Mouse (Mus musculus): ENCODE measurements around the gene Ltb. TPM values are rescaled to one million over a fixed set of nuclear protein-coding genes. Genes with fewer than 3 reads are reported as not detected.

Ltb gene
- polyA plus RNA-seq, 1 experiment: 0.05 TPM

DNA sequence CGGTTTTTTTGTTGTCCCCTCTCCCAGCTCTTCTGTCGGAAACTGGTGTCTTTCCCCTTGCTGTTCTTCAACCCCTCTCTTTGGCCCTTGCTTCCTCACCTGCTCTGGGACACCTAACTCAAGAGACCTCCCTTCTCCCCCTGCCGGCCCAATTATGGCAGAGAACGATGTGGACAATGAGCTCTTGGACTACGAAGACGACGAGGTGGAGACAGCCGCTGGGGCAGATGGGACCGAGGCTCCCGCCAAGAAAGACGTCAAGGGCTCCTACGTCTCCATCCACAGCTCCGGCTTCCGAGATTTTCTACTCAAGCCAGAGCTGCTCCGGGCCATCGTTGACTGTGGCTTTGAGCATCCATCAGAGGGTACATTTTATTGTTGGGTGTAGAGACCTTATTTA lies 48.8 kb downstream of the Ltb start:
- peak overlapping the region; percentile 94 for H3K4me2 ChIP-seq (ENCODE audit: low read depth)
- peak overlapping the region; percentile 67 for H3ac ChIP-seq (ENCODE audit: control insufficient read depth, insufficient read length)
- H3K36me3 ChIP-seq (ENCODE audit: control insufficient read depth, insufficient read depth): peaks cover 45% of the 10 kb centered on the region
- H3K27me3 ChIP-seq (ENCODE audit: control insufficient read depth, insufficient read depth, insufficient read length): no peaks in the 10 kb centered on the region
- TF ChIP-seq POLR2AphosphoS2 (IDR thresholded peaks at IDR 0.05; ENCODE audit: insufficient read length, low read depth) (peak; percentile 39), POLR2A (IDR thresholded peaks at IDR 0.05; ENCODE audit: insufficient read length, low read depth) (no peak)
- peak overlapping the region; percentile 96 for H3K4me3 ChIP-seq
- H3K79me2 ChIP-seq (ENCODE audit: control insufficient read depth, insufficient read depth): peaks cover 59% of the 10 kb centered on the region

DNA sequence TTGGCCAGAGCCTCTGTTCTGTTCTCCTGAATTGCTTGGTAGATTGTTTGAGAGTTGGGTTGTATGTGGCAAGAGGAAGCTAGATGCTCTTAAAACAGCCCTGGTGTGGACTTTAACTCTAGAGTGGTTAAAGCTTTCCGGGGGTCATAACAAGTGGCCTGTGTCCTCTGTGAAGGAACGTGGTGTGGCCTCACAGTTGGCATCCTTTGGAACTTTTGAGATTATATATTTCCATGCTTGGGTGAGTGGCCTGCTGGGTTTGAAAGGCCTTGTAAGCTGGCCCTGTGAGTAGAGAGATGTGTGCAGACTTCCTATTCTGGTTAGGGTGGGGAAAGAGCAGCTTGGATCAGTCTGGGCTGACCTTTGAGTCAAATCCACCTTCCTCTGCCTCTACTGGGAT lies 50.8 kb downstream of the Ltb start:
- peaks cover 59% of the 10 kb centered on the region for H3K79me2 ChIP-seq (ENCODE audit: control insufficient read depth, insufficient read depth)
- H3K27me3 ChIP-seq (ENCODE audit: control insufficient read depth, insufficient read depth, insufficient read length): no peaks in the 10 kb centered on the region
- peaks cover 52% of the 10 kb centered on the region for H3K36me3 ChIP-seq (ENCODE audit: control insufficient read depth, insufficient read depth)
- no peak overlapping the region for H3ac ChIP-seq (ENCODE audit: control insufficient read depth, insufficient read length)
- peak overlapping the region; percentile 94 for H3K4me2 ChIP-seq (ENCODE audit: low read depth)
- TF ChIP-seq TCF12 (IDR thresholded peaks at IDR 0.05; ENCODE audit: insufficient read depth, poor library complexity, severe bottlenecking) (no peak), MAX (IDR thresholded peaks at IDR 0.05; ENCODE audit: low read depth) (no peak), USF1 (IDR thresholded peaks at IDR 0.05; ENCODE audit: low read depth) (no peak), REST (IDR thresholded peaks at IDR 0.05; ENCODE audit: insufficient read depth, insufficient read length) (no peak), POLR2AphosphoS2 (IDR thresholded peaks at IDR 0.05; ENCODE audit: insufficient read length, low read depth) (no peak), TCF3 (IDR thresholded peaks at IDR 0.05; ENCODE audit: insufficient read length, low read depth) (no peak), MYOD1 (IDR thresholded peaks at IDR 0.05; ENCODE audit: control insufficient read depth in 1 of 3, insufficient read length in 2 of 3, low read depth in 2 of 3) (no peak), E2F4 (IDR thresholded peaks at IDR 0.05; ENCODE audit: insufficient read depth) (no peak), MYOG (IDR thresholded peaks at IDR 0.05; ENCODE audit: control insufficient read depth in 1 of 3, insufficient read depth in 1 of 3, insufficient read length in 2 of 3, low read depth in 2 of 3) (no peak), POLR2A (IDR thresholded peaks at IDR 0.05; ENCODE audit: insufficient read length, low read depth) (no peak), SRF (IDR thresholded peaks at IDR 0.05; ENCODE audit: control insufficient read depth, insufficient read length, low read depth) (no peak), CEBPB (IDR thresholded peaks at IDR 0.05; ENCODE audit: insufficient read depth, poor library complexity, severe bottlenecking) (no peak)
- no peak overlapping the region for H3K4me3 ChIP-seq

Other genes starting within 250 kb of the Ltb start
- gene Hspa1b, start 235.2 kb upstream of the Ltb start, polyA plus RNA-seq (2012; fragmentation: generic; extraction: Trizol): 7.3 TPM
- not detected for gene Gm20481, start 224.5 kb upstream of the Ltb start, polyA plus RNA-seq (2012; fragmentation: generic; extraction: Trizol)
- 1.8 TPM for gene Hspa1a, start 222.3 kb upstream of the Ltb start, polyA plus RNA-seq (2012; fragmentation: generic; extraction: Trizol)
- 1.3 TPM for gene Hspa1l, start 221.7 kb upstream of the Ltb start, polyA plus RNA-seq (2012; fragmentation: generic; extraction: Trizol)
- gene Lsm2, start 212.6 kb upstream of the Ltb start, polyA plus RNA-seq (2012; fragmentation: generic; extraction: Trizol): 52.3 TPM
- 208 TPM for gene Vars, start 193.5 kb upstream of the Ltb start, polyA plus RNA-seq (2012; fragmentation: generic; extraction: Trizol)
- 0.05 TPM for gene Vwa7, start 177.9 kb upstream of the Ltb start, polyA plus RNA-seq (2012; fragmentation: generic; extraction: Trizol)
- gene Sapcd1, start 166.4 kb upstream of the Ltb start, polyA plus RNA-seq (2012; fragmentation: generic; extraction: Trizol): 0.14 TPM
- gene Msh5, start 147.7 kb upstream of the Ltb start, polyA plus RNA-seq (2012; fragmentation: generic; extraction: Trizol): 2.1 TPM
- 412 TPM for gene Clic1, start 144.5 kb upstream of the Ltb start, polyA plus RNA-seq (2012; fragmentation: generic; extraction: Trizol)
- 101 TPM for gene Ddah2, start 135.4 kb upstream of the Ltb start, polyA plus RNA-seq (2012; fragmentation: generic; extraction: Trizol)
- 0.18 TPM for gene Ly6g6c, start 129.1 kb upstream of the Ltb start, polyA plus RNA-seq (2012; fragmentation: generic; extraction: Trizol)
- gene Mpig6b, start 128.3 kb upstream of the Ltb start, polyA plus RNA-seq (2012; fragmentation: generic; extraction: Trizol): not detected
- gene Ly6g6e, start 117.5 kb upstream of the Ltb start, polyA plus RNA-seq (2012; fragmentation: generic; extraction: Trizol): not detected
- gene Ly6g6d, start 116.4 kb upstream of the Ltb start, polyA plus RNA-seq (2012; fragmentation: generic; extraction: Trizol): not detected
- not detected for gene Ly6g6f, start 108.8 kb upstream of the Ltb start, polyA plus RNA-seq (2012; fragmentation: generic; extraction: Trizol)
- 64.7 TPM for gene Abhd16a, start 105.2 kb upstream of the Ltb start, polyA plus RNA-seq (2012; fragmentation: generic; extraction: Trizol)
- not detected for gene Ly6g5c, start 86.2 kb upstream of the Ltb start, polyA plus RNA-seq (2012; fragmentation: generic; extraction: Trizol)
- 0.11 TPM for gene Ly6g5b, start 79.0 kb upstream of the Ltb start, polyA plus RNA-seq (2012; fragmentation: generic; extraction: Trizol)
- gene Gpank1, start 73.0 kb upstream of the Ltb start, polyA plus RNA-seq (2012; fragmentation: generic; extraction: Trizol): 17.4 TPM
- gene Csnk2b, start 72.4 kb upstream of the Ltb start, polyA plus RNA-seq (2012; fragmentation: generic; extraction: Trizol): 320 TPM
- 12.8 TPM for gene D17H6S53E, start 68.1 kb upstream of the Ltb start, polyA plus RNA-seq (2012; fragmentation: generic; extraction: Trizol)
- 0.18 TPM for gene Apom, start 62.4 kb upstream of the Ltb start, polyA plus RNA-seq (2012; fragmentation: generic; extraction: Trizol)
- gene Bag6, start 59.3 kb upstream of the Ltb start, polyA plus RNA-seq (2012; fragmentation: generic; extraction: Trizol): 271 TPM
- 153 TPM for gene Prrc2a, start 29.5 kb upstream of the Ltb start, polyA plus RNA-seq (2012; fragmentation: generic; extraction: Trizol)
- not detected for gene Aif1, start 18.4 kb upstream of the Ltb start, polyA plus RNA-seq (2012; fragmentation: generic; extraction: Trizol)
- 4.3 TPM for gene Lst1, start 6.0 kb upstream of the Ltb start, polyA plus RNA-seq (2012; fragmentation: generic; extraction: Trizol)
- 0.05 TPM for gene Tnf, start 7.6 kb downstream of the Ltb start, polyA plus RNA-seq (2012; fragmentation: generic; extraction: Trizol)
- gene Lta, start 10.9 kb downstream of the Ltb start, polyA plus RNA-seq (2012; fragmentation: generic; extraction: Trizol): 0.26 TPM
- 0.18 TPM for gene Gm16181, start 26.4 kb downstream of the Ltb start, polyA plus RNA-seq (2012; fragmentation: generic; extraction: Trizol)
- gene Atp6v1g2, start 39.2 kb downstream of the Ltb start, polyA plus RNA-seq (2012; fragmentation: generic; extraction: Trizol): 2.0 TPM
- 27.1 TPM for gene Nfkbil1, start 41.4 kb downstream of the Ltb start, polyA plus RNA-seq (2012; fragmentation: generic; extraction: Trizol)
- 268 TPM for gene Ddx39b, start 47.3 kb downstream of the Ltb start, polyA plus RNA-seq (2012; fragmentation: generic; extraction: Trizol)
- gene H2-D1, start 68.3 kb downstream of the Ltb start, polyA plus RNA-seq (2012; fragmentation: generic; extraction: Trizol): 38.3 TPM
- gene H2-Q1, start 126.0 kb downstream of the Ltb start, polyA plus RNA-seq (2012; fragmentation: generic; extraction: Trizol): 6.6 TPM
- gene H2-Q2, start 147.8 kb downstream of the Ltb start, polyA plus RNA-seq (2012; fragmentation: generic; extraction: Trizol): 0.17 TPM
- 8.3 TPM for gene H2-Q4, start 185.2 kb downstream of the Ltb start, polyA plus RNA-seq (2012; fragmentation: generic; extraction: Trizol)
- not detected for gene H2-Q6, start 230.4 kb downstream of the Ltb start, polyA plus RNA-seq (2012; fragmentation: generic; extraction: Trizol)
- gene H2-Q7, start 244.7 kb downstream of the Ltb start, polyA plus RNA-seq (2012; fragmentation: generic; extraction: Trizol): 0.06 TPM